Mouse (Mus musculus): Measurements from ENCODE around the gene Pmel. TPM values are rescaled to one million over a fixed set of nuclear protein-coding genes. Genes with fewer than 3 reads are reported as not detected.

Pmel gene
- 4.5 and 5.8 TPM in 2 replicates for polyA plus RNA-seq (2014; fragmentation: Nextera tagmentation; extraction: Ambion mirVana)

DNA sequence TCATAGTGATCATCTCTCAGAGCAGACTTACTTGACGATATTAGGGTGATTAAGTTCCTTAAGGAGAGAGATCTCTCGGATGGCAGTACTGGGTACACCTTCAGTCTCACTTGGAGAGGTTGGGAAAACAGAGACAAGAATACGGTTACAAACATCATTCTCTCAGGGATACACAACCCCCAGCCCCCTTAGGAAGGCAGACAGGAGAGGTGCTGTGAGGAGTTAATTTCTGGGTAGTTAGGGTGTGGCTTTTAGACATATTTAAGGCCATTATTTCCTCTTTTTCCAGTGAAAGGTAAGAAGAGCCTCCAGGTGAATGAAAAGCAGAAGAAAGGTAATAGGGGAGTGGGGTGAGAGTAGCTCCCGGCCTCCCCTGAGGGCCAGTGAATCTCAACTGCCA is at the start of gene Pmel:
Gene Pmel, plus strand, starts transcription at position 301 of the 400 bp plus-strand sequence.
- no peak; the same call in 1 of the 2 replicates for ATAC-seq (ENCODE audit: low FRiP score)
- Histone ChIP-seq H3K27ac (ENCODE audit: low read depth, low read length) (peak within 1 kb of the TSS; percentile 60), H3K4me1 (replicated peaks; ENCODE audit: control insufficient read depth, insufficient read depth, low read length) (no peaks in the 10 kb centered on the region), H3K9me3 (ENCODE audit: control insufficient read depth, low read length) (no peaks in the 10 kb centered on the region), H3K36me3 (ENCODE audit: control insufficient read depth, insufficient read depth, low read length) (0 out of 2 replicates have a peak, but pooled peaks cover 2% of the 10 kb centered on the region), H3K4me3 (ENCODE audit: low read depth, low read length) (peak within 1 kb of the TSS; percentile 73), H3K27me3 (ENCODE audit: control insufficient read depth, insufficient read depth, low read length) (no peaks in the 10 kb centered on the region), H3K4me2 (replicated peaks; ENCODE audit: low read depth, low read length) (peak within 1 kb of the TSS; percentile 82), H3K9ac (ENCODE audit: low read depth, low read length) (peak within 1 kb of the TSS; percentile 63)
- 29% methylated on average over 4 of the region's 4 CpGs for WGBS
- DNase-seq (ENCODE audit: low spot score), result no peak

DNA sequence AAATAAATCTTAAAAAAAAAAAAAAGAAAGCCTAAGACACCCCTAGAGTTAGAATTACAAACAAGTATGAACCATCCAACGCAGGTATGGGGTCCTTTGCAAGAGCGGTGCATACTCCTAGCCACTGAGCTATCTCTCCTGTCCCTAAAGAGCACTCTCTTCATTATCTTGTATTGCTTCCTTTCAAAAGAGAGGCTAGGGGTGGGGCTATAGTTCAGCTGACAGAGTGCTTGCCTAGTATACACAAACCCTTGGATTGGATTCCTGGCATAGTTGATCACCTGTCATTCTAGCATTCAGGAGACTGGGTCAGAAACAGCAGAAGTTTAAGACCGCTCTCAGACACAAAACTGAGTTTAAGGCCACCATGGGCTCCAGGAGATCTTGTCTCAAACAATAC is 48.7 kb upstream of the Pmel start:
- H3K9me3 ChIP-seq (ENCODE audit: control insufficient read depth, low read length), result no peaks in the 10 kb centered on the region
- H3K4me3 ChIP-seq (ENCODE audit: low read depth, low read length), result no peak overlapping the region
- H3K27me3 ChIP-seq (ENCODE audit: control insufficient read depth, insufficient read depth, low read length), result no peaks in the 10 kb centered on the region
- 91% methylated on average over 3 of the region's 3 CpGs for WGBS
- DNase-seq (ENCODE audit: low spot score), result no peak
- ATAC-seq (ENCODE audit: low FRiP score), result no peak
- H3K4me1 ChIP-seq (replicated peaks; ENCODE audit: control insufficient read depth, insufficient read depth, low read length), result no peaks in the 10 kb centered on the region
- H3K9ac ChIP-seq (ENCODE audit: low read depth, low read length), result no peak overlapping the region
- H3K27ac ChIP-seq (ENCODE audit: low read depth, low read length), result no peak overlapping the region
- no peaks in the 10 kb centered on the region for H3K36me3 ChIP-seq (ENCODE audit: control insufficient read depth, insufficient read depth, low read length)
- no peak overlapping the region for H3K4me2 ChIP-seq (replicated peaks; ENCODE audit: low read depth, low read length)

DNA sequence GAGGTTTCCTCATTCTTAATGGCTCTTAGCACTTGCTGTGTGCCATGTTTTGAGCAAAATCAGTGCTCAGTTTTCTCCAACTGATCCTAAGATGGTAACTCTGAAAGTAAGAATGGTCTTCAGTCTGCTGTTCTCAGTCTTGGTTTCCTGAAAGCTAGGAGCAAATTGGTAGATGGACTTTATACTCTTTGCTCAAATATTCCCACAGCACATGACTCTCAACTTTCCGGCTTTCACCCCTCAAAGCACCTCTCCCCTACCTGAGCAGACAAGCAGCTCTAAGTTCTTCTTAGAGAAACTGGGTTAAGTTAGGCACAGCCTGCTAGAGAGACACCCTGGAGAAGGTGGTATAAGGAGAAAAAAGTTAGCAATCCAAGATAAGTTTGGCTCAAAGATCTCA is 47.3 kb upstream of the Pmel start:
- WGBS, result 97% methylated on average over 1 of the region's 1 CpGs
- no peak for ATAC-seq (ENCODE audit: low FRiP score)

DNA sequence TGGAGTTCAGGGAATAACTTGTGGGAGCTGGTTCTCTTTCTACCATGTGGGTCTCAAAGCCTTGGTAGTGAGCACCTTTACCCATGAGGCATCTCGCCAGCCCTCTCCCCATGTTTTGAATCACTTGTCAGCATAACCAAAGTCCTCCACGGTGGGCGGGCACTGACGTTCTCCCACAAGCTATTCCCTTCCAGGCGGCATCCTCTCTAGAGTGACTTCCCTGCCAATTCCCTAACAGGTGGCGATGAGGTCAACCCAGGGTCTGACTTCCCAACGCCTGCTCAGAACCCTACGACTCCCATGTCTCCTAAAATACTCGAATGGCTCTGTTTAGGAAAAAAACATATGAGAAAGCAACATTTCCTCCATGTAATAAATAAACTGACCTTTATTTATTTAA is 46.2 kb upstream of the Pmel start:
- Histone ChIP-seq H3K27ac (ENCODE audit: low read depth, low read length) (no peak overlapping the region), H3K36me3 (ENCODE audit: control insufficient read depth, insufficient read depth, low read length) (no peaks in the 10 kb centered on the region), H3K4me3 (ENCODE audit: low read depth, low read length) (no peak overlapping the region), H3K9ac (ENCODE audit: low read depth, low read length) (no peak overlapping the region), H3K4me1 (replicated peaks; ENCODE audit: control insufficient read depth, insufficient read depth, low read length) (no peaks in the 10 kb centered on the region), H3K27me3 (ENCODE audit: control insufficient read depth, insufficient read depth, low read length) (no peaks in the 10 kb centered on the region), H3K4me2 (replicated peaks; ENCODE audit: low read depth, low read length) (no peak overlapping the region), H3K9me3 (ENCODE audit: control insufficient read depth, low read length) (no peaks in the 10 kb centered on the region)
- no peak for ATAC-seq (ENCODE audit: low FRiP score)
- 55% methylated on average over 9 of the region's 9 CpGs for WGBS
- no peak for DNase-seq (ENCODE audit: low spot score)

More for the DNA sequence above, 47.3 kb upstream of the Pmel start:
- H3K36me3 ChIP-seq (ENCODE audit: control insufficient read depth, insufficient read depth, low read length), result no peaks in the 10 kb centered on the region
- H3K4me3 ChIP-seq (ENCODE audit: low read depth, low read length), result no peak overlapping the region
- no peaks in the 10 kb centered on the region for H3K4me1 ChIP-seq (replicated peaks; ENCODE audit: control insufficient read depth, insufficient read depth, low read length)
- H3K27ac ChIP-seq (ENCODE audit: low read depth, low read length), result no peak overlapping the region
- no peaks in the 10 kb centered on the region for H3K9me3 ChIP-seq (ENCODE audit: control insufficient read depth, low read length)
- H3K4me2 ChIP-seq (replicated peaks; ENCODE audit: low read depth, low read length), result no peak overlapping the region
- no peak for DNase-seq (ENCODE audit: low spot score)
- no peaks in the 10 kb centered on the region for H3K27me3 ChIP-seq (ENCODE audit: control insufficient read depth, insufficient read depth, low read length)
- H3K9ac ChIP-seq (ENCODE audit: low read depth, low read length), result no peak overlapping the region

DNA sequence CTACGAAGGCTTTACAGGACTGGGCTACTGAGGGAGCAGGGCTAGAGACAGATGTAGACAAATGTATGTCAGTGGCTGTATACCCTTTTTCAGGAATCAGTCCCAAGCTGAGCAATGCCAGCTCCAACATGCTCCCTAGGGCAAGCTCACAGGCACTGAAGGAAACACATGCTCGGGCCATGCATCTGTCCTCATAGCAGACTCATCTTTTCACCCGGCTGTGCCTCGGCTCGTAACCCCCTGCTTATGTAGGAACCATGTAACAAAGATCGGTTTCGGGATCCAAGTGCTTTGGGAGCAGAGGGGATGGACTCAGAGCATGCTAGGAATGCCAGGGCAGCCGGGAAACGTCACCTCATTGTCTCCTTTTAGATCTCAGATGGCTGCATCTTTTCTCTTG is 44.5 kb upstream of the Pmel start:
- Histone ChIP-seq H3K4me2 (replicated peaks; ENCODE audit: low read depth, low read length) (no peak overlapping the region), H3K36me3 (ENCODE audit: control insufficient read depth, insufficient read depth, low read length) (no peaks in the 10 kb centered on the region), H3K27me3 (ENCODE audit: control insufficient read depth, insufficient read depth, low read length) (no peaks in the 10 kb centered on the region), H3K4me1 (replicated peaks; ENCODE audit: control insufficient read depth, insufficient read depth, low read length) (no peaks in the 10 kb centered on the region), H3K9ac (ENCODE audit: low read depth, low read length) (no peak overlapping the region), H3K27ac (ENCODE audit: low read depth, low read length) (no peak overlapping the region), H3K4me3 (ENCODE audit: low read depth, low read length) (no peak overlapping the region), H3K9me3 (ENCODE audit: control insufficient read depth, low read length) (no peaks in the 10 kb centered on the region)
- no peak for DNase-seq (ENCODE audit: low spot score)
- 54% methylated on average over 9 of the region's 9 CpGs for WGBS
- no peak for ATAC-seq (ENCODE audit: low FRiP score)

DNA sequence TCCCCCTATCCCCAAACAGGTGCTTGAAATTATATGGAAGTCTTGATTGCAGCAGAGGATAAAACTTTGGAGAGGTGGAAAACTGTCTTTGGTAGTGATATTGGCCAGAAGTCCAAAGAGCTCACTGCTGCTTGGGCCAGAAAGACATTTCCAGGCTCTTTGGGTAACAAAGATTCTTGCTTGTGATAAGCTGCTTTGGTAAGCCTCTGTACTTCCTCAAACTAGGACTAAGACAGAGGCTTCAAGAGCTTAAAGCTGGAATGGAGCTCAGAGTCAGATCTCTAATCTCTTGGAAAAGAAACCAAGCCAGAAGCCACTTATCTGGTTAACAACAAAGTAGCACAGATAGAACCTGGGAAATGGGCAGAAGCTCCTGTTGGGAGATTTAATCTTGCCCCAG is 41.5 kb upstream of the Pmel start:
- H3K9me3 ChIP-seq (ENCODE audit: control insufficient read depth, low read length), result no peaks in the 10 kb centered on the region
- ATAC-seq (ENCODE audit: low FRiP score), result no peak

DNA sequence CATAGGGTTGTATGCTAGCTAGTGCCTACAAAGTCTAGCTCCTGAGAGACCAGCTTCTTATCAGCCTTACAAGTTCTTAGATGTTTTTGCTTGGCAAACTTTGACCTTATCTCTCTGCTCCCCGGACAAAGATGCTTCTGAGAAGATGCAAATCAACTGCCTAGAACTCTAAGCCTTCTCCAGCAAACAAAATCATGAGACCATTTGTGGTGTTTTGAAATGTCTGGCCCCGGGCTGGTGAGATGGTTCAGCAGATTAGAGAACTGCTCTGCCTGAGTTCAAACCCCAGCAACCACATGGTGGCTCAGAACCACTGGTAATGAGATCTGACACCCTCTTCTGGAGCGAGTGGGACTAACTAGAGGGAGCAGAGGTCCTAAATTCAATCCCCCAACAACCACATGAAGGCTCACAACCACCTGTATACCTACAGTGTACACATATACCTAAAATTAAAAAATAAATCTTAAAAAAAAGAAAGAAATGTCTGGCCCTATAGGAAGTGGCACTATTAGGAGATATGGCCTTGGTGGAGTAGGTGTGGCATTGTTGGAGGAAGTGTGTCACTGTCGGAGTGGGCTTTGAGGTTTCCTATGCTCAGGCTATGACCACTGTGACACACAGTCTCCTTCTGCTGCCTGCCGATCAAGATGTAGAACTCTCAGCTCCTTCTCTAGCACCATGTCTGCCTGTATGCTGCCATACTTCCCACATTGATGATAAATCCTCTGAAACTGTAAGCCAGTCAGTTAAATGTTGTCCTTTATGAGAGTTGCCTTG is 40.4 kb upstream of the Pmel start:
- Histone ChIP-seq H3K4me1 (replicated peaks; ENCODE audit: control insufficient read depth, insufficient read depth, low read length) (no peaks in the 10 kb centered on the region), H3K27me3 (ENCODE audit: control insufficient read depth, insufficient read depth, low read length) (no peaks in the 10 kb centered on the region), H3K27ac (ENCODE audit: low read depth, low read length) (no peak overlapping the region), H3K36me3 (ENCODE audit: control insufficient read depth, insufficient read depth, low read length) (no peaks in the 10 kb centered on the region), H3K4me2 (replicated peaks; ENCODE audit: low read depth, low read length) (no peak overlapping the region), H3K4me3 (ENCODE audit: low read depth, low read length) (no peak overlapping the region), H3K9ac (ENCODE audit: low read depth, low read length) (no peak overlapping the region), H3K9me3 (ENCODE audit: control insufficient read depth, low read length) (no peaks in the 10 kb centered on the region)
- no peak for ATAC-seq (ENCODE audit: low FRiP score)
- WGBS, result 71% methylated on average over 5 of the region's 5 CpGs
- no peak for DNase-seq (ENCODE audit: low spot score)

More for the DNA sequence above, 41.5 kb upstream of the Pmel start:
- DNase-seq (ENCODE audit: low spot score), result no peak
- Histone ChIP-seq H3K4me2 (replicated peaks; ENCODE audit: low read depth, low read length) (no peak overlapping the region), H3K4me1 (replicated peaks; ENCODE audit: control insufficient read depth, insufficient read depth, low read length) (no peaks in the 10 kb centered on the region), H3K4me3 (ENCODE audit: low read depth, low read length) (no peak overlapping the region), H3K9ac (ENCODE audit: low read depth, low read length) (no peak overlapping the region), H3K36me3 (ENCODE audit: control insufficient read depth, insufficient read depth, low read length) (no peaks in the 10 kb centered on the region), H3K27me3 (ENCODE audit: control insufficient read depth, insufficient read depth, low read length) (no peaks in the 10 kb centered on the region), H3K27ac (ENCODE audit: low read depth, low read length) (no peak overlapping the region)

DNA sequence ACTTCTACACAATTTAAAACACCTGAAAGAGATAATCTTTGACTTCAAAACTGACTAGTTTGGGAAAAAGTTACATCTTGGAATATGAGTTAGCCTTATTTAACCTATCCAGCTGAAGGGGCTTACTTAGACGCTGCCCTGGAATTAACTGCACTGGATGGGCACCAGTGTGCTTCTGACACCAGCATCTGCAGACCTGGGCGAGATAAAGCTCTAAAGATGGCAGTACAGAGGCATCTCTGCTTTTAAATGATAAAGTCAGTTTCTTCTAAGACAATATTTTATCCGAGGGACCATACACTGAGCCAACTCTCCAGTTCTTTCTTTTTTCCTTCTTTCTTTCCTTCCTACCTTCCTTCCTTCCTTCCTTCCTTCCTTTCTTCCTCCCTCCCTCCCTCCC is 39.2 kb upstream of the Pmel start:
- ATAC-seq (ENCODE audit: low FRiP score), result no peak
- Histone ChIP-seq H3K4me3 (ENCODE audit: low read depth, low read length) (no peak overlapping the region), H3K9me3 (ENCODE audit: control insufficient read depth, low read length) (no peaks in the 10 kb centered on the region), H3K4me2 (replicated peaks; ENCODE audit: low read depth, low read length) (no peak overlapping the region), H3K27me3 (ENCODE audit: control insufficient read depth, insufficient read depth, low read length) (no peaks in the 10 kb centered on the region), H3K36me3 (ENCODE audit: control insufficient read depth, insufficient read depth, low read length) (no peaks in the 10 kb centered on the region), H3K27ac (ENCODE audit: low read depth, low read length) (no peak overlapping the region), H3K4me1 (replicated peaks; ENCODE audit: control insufficient read depth, insufficient read depth, low read length) (no peaks in the 10 kb centered on the region), H3K9ac (ENCODE audit: low read depth, low read length) (no peak overlapping the region)
- no peak for DNase-seq (ENCODE audit: low spot score)
- 73% methylated on average over 3 of the region's 3 CpGs for WGBS

DNA sequence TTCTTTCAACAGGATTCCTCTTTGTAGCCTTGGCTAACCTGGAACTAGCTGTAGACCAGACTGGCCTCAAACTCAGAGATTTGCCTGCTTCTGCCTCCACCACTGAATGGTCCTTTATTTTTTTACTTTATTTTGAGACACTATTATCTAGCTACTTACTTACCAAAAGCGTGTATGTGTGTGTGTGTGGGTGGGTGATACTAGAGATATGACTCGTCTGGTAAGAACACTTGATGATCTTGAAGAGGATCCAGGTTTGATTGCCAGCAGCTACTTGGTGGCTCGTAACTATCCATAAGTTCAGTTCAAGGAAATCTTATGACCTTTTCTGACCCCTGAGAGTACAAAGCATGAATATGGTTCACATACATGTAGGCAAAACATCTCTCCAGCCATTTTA is 38.7 kb upstream of the Pmel start:
- Histone ChIP-seq H3K4me3 (ENCODE audit: low read depth, low read length) (no peak overlapping the region), H3K9me3 (ENCODE audit: control insufficient read depth, low read length) (no peaks in the 10 kb centered on the region), H3K4me2 (replicated peaks; ENCODE audit: low read depth, low read length) (no peak overlapping the region), H3K36me3 (ENCODE audit: control insufficient read depth, insufficient read depth, low read length) (no peaks in the 10 kb centered on the region), H3K4me1 (replicated peaks; ENCODE audit: control insufficient read depth, insufficient read depth, low read length) (no peaks in the 10 kb centered on the region), H3K9ac (ENCODE audit: low read depth, low read length) (no peak overlapping the region), H3K27ac (ENCODE audit: low read depth, low read length) (no peak overlapping the region), H3K27me3 (ENCODE audit: control insufficient read depth, insufficient read depth, low read length) (no peaks in the 10 kb centered on the region)
- DNase-seq (ENCODE audit: low spot score) (no peak), ATAC-seq (ENCODE audit: low FRiP score) (no peak)
- WGBS, result 83% methylated on average over 3 of the region's 3 CpGs

Data from hindbrain, embryonic 11.5 days (tissue).